Comparison of ENCODE assay signal across 9 mouse cellular contexts in genomic region chr17:34959881-34960515, GRCm38 (mm10). TPM values are rescaled to one million over a fixed set of nuclear protein-coding genes. Genes with fewer than 3 reads are reported as not detected.
DNase-seq lines count a peak whose midpoint lies in the region; ATAC-seq lines count a peak whose summit lies in the region.
"Had no signal": no experiment of that assay in that cellular context is flagged by ENCODE, and none has a peak within 500 bp of the region (broad histone marks: within the 10 kb centered on the region; RNA-seq: fewer than 3 reads in every experiment).

No protein-coding gene starts in this region.

- ATAC-seq in embryonic facial prominence, embryonic 15.5 days (ENCODE audit: insufficient number of reproducible peaks, low FRiP score, low TSS enrichment, low read depth): no peak; the same call in 1 of the 2 replicates
- no peak for ATAC-seq in hindbrain, embryonic 15.5 days (ENCODE audit: low FRiP score, low read depth)
- peak; percentile 37; the same call in 1 of the 2 replicates for ATAC-seq in liver, embryonic 11.5 days (replicated peaks; ENCODE audit: low FRiP score)
- no peak for ATAC-seq in neural tube, embryonic 12.5 days (ENCODE audit: low FRiP score, low read depth)

- peak overlapping the region; percentile 41; the same call in 1 of the 2 replicates for H3K9ac ChIP-seq in embryonic facial prominence, embryonic 15.5 days
- H3K9ac ChIP-seq in hindbrain, embryonic 15.5 days: peak overlapping the region; percentile 33; the same call in 1 of the 2 replicates
- peak overlapping the region; percentile 62 for H3K9ac ChIP-seq in liver, embryonic 11.5 days (ENCODE audit: low read depth, low read length)
- H3K9ac ChIP-seq in neural tube, embryonic 12.5 days: 0 out of 2 replicates have a peak overlapping the region, but pooled peaks have one; percentile 33

- H3K4me1 ChIP-seq in embryonic facial prominence, embryonic 15.5 days: peaks cover 17% of the 10 kb centered on the region
- H3K4me1 ChIP-seq in hindbrain, embryonic 15.5 days (replicated peaks): 0 out of 2 replicates have a peak, but pooled peaks cover 5% of the 10 kb centered on the region
- peaks cover 11% of the 10 kb centered on the region for H3K4me1 ChIP-seq in liver, embryonic 11.5 days (replicated peaks; ENCODE audit: control insufficient read depth, insufficient read depth, low read length)
- H3K4me1 ChIP-seq in neural tube, embryonic 12.5 days: peaks cover 9% of the 10 kb centered on the region

- peak overlapping the region; percentile 57 for H3K4me3 ChIP-seq in embryonic facial prominence, embryonic 15.5 days (replicated peaks)
- H3K4me3 ChIP-seq in hindbrain, embryonic 15.5 days: peak overlapping the region; percentile 48
- H3K4me3 ChIP-seq in liver, embryonic 11.5 days (ENCODE audit: low read depth, low read length): peak overlapping the region; percentile 52
- peak overlapping the region; percentile 40 for H3K4me3 ChIP-seq in neural tube, embryonic 12.5 days

- WGBS in embryonic facial prominence, embryonic 15.5 days: 12% methylated on average over 12 of the region's 12 CpGs
- WGBS in hindbrain, embryonic 15.5 days: 16% methylated on average over 12 of the region's 12 CpGs
- 8% methylated on average over 12 of the region's 12 CpGs for WGBS in liver, embryonic 11.5 days
- 16% methylated on average over 12 of the region's 12 CpGs for WGBS in neural tube, embryonic 12.5 days

- peak overlapping the region; percentile 56 for H3K4me2 ChIP-seq in embryonic facial prominence, embryonic 15.5 days (replicated peaks)
- peak overlapping the region; percentile 89 for H3K4me2 ChIP-seq in hindbrain, embryonic 15.5 days
- peak overlapping the region; percentile 93 for H3K4me2 ChIP-seq in liver, embryonic 11.5 days
- H3K4me2 ChIP-seq in neural tube, embryonic 12.5 days (replicated peaks): peak overlapping the region; percentile 78

- peak overlapping the region; percentile 99 for H3K27ac ChIP-seq in embryonic facial prominence, embryonic 15.5 days (replicated peaks)
- peak overlapping the region; percentile 85 for H3K27ac ChIP-seq in hindbrain, embryonic 15.5 days (replicated peaks)
- peak overlapping the region; percentile 8 for H3K27ac ChIP-seq in liver, embryonic 11.5 days (ENCODE audit: low read depth, low read length)
- no peak overlapping the region for H3K27ac ChIP-seq in neural tube, embryonic 12.5 days

- no peaks in the 10 kb centered on the region for H3K27me3 ChIP-seq in embryonic facial prominence, embryonic 15.5 days
- H3K27me3 ChIP-seq in hindbrain, embryonic 15.5 days: peaks cover 33% of the 10 kb centered on the region
- H3K27me3 ChIP-seq in liver, embryonic 11.5 days (replicated peaks; ENCODE audit: control insufficient read depth, insufficient read depth, low read length): peaks cover 12% of the 10 kb centered on the region
- peaks cover 17% of the 10 kb centered on the region for H3K27me3 ChIP-seq in neural tube, embryonic 12.5 days (replicated peaks)

- DNase-seq in adrenal gland, adult (ENCODE audit: inconsistent age in 2 of 2, low spot score in 1 of 2): peak; percentile 73 to 92
- no peak for DNase-seq in adrenal gland, adult 8-10 months
- DNase-seq in liver, embryonic 11.5 days (ENCODE audit: low spot score): no peak
- no peak for DNase-seq in cerebellum, adult 11 months
- no peak for DNase-seq in frontal cortex, postnatal 10 days (ENCODE audit: low spot score in 2 of 2)

- H3K9me3 ChIP-seq in embryonic facial prominence, embryonic 15.5 days (replicated peaks): no peaks in the 10 kb centered on the region
- no peaks in the 10 kb centered on the region for H3K9me3 ChIP-seq in hindbrain, embryonic 15.5 days
- H3K9me3 ChIP-seq in liver, embryonic 11.5 days (ENCODE audit: control insufficient read depth, low read length): no peaks in the 10 kb centered on the region
- no peaks in the 10 kb centered on the region for H3K9me3 ChIP-seq in neural tube, embryonic 12.5 days

- no peaks in the 10 kb centered on the region for H3K36me3 ChIP-seq in embryonic facial prominence, embryonic 15.5 days
- H3K36me3 ChIP-seq in hindbrain, embryonic 15.5 days: no peaks in the 10 kb centered on the region
- H3K36me3 ChIP-seq in liver, embryonic 11.5 days (ENCODE audit: control insufficient read depth, insufficient read depth, low read length): no peaks in the 10 kb centered on the region
- H3K36me3 ChIP-seq in neural tube, embryonic 12.5 days: no peaks in the 10 kb centered on the region

RNA-seq across cellular contexts. Expression of gene Hspa1b, which starts 1.0 kb away (rescaled TPM):
- 100 to 1,000 TPM in 1 of 4 experiments, 10 to 100 TPM in 3; 24.5 to 115 (median 36.0) TPM for total RNA-seq in adrenal gland, adult 8-10 months (2022)
- polyA plus RNA-seq in embryonic facial prominence, embryonic 15.5 days (2015; fragmentation: Nextera tagmentation; extraction: Ambion mirVana): 2.2 and 3.4 TPM in 2 replicates
- 0.31 and 0.51 TPM in 2 replicates for polyA plus RNA-seq in hindbrain, embryonic 15.5 days (2015; fragmentation: Nextera tagmentation; extraction: Ambion mirVana)
- 0.14 and 0.41 TPM in 2 replicates for polyA plus RNA-seq in liver, embryonic 11.5 days (2014; fragmentation: Nextera tagmentation; extraction: Ambion mirVana)
- polyA plus RNA-seq in neural tube, embryonic 12.5 days (2016; fragmentation: Nextera tagmentation; extraction: Ambion mirVana): 0.26 TPM in 1 of 2 replicates, not detected in the other

RNA-seq across cellular contexts. Expression of gene Gm20481, which starts 9.7 kb away (rescaled TPM):
- total RNA-seq in adrenal gland, adult 8-10 months (2022): under 1 TPM in 1 of 4 experiments, not detected in 3; 0.73 TPM
- not detected in 2 replicates for polyA plus RNA-seq in embryonic facial prominence, embryonic 15.5 days (2015; fragmentation: Nextera tagmentation; extraction: Ambion mirVana)
- 1.0 TPM in 1 of 2 replicates, not detected in the other for polyA plus RNA-seq in hindbrain, embryonic 15.5 days (2015; fragmentation: Nextera tagmentation; extraction: Ambion mirVana)
- not detected in 2 replicates for polyA plus RNA-seq in liver, embryonic 11.5 days (2014; fragmentation: Nextera tagmentation; extraction: Ambion mirVana)
- not detected in 2 replicates for polyA plus RNA-seq in neural tube, embryonic 12.5 days (2016; fragmentation: Nextera tagmentation; extraction: Ambion mirVana)
- total RNA-seq: heart, postnatal 36 days had no signal

RNA-seq across cellular contexts. Expression of gene Hspa1a, which starts 12.0 kb away (rescaled TPM):
- total RNA-seq in adrenal gland, adult 8-10 months (2022): 10 to 100 TPM; 11.9 to 35.8 (median 14.4) TPM
- 19.5 and 19.7 TPM in 2 replicates for polyA plus RNA-seq in embryonic facial prominence, embryonic 15.5 days (2015; fragmentation: Nextera tagmentation; extraction: Ambion mirVana)
- polyA plus RNA-seq in hindbrain, embryonic 15.5 days (2015; fragmentation: Nextera tagmentation; extraction: Ambion mirVana): 12.0 and 13.1 TPM in 2 replicates
- polyA plus RNA-seq in liver, embryonic 11.5 days (2014; fragmentation: Nextera tagmentation; extraction: Ambion mirVana): 4.7 and 5.7 TPM in 2 replicates
- polyA plus RNA-seq in neural tube, embryonic 12.5 days (2016; fragmentation: Nextera tagmentation; extraction: Ambion mirVana): 3.1 and 3.5 TPM in 2 replicates

RNA-seq across cellular contexts. Expression of gene Hspa1l, which starts 12.5 kb away (rescaled TPM):
- total RNA-seq in adrenal gland, adult 8-10 months (2022): under 1 TPM; 0.14 to 0.25 (median 0.17) TPM
- polyA plus RNA-seq in embryonic facial prominence, embryonic 15.5 days (2015; fragmentation: Nextera tagmentation; extraction: Ambion mirVana): 0.71 and 0.77 TPM in 2 replicates
- 1.3 and 1.8 TPM in 2 replicates for polyA plus RNA-seq in hindbrain, embryonic 15.5 days (2015; fragmentation: Nextera tagmentation; extraction: Ambion mirVana)
- 0.66 and 1.5 TPM in 2 replicates for polyA plus RNA-seq in liver, embryonic 11.5 days (2014; fragmentation: Nextera tagmentation; extraction: Ambion mirVana)
- polyA plus RNA-seq in neural tube, embryonic 12.5 days (2016; fragmentation: Nextera tagmentation; extraction: Ambion mirVana): 1.4 and 2.3 TPM in 2 replicates

RNA-seq across cellular contexts. Expression of gene Lsm2, which starts 21.7 kb away (rescaled TPM):
- 10 to 100 TPM; 28.2 to 35.4 (median 30.1) TPM for total RNA-seq in adrenal gland, adult 8-10 months (2022)
- polyA plus RNA-seq in embryonic facial prominence, embryonic 15.5 days (2015; fragmentation: Nextera tagmentation; extraction: Ambion mirVana): 163 and 173 TPM in 2 replicates
- 109 and 113 TPM in 2 replicates for polyA plus RNA-seq in hindbrain, embryonic 15.5 days (2015; fragmentation: Nextera tagmentation; extraction: Ambion mirVana)
- 304 and 315 TPM in 2 replicates for polyA plus RNA-seq in liver, embryonic 11.5 days (2014; fragmentation: Nextera tagmentation; extraction: Ambion mirVana)
- 150 and 158 TPM in 2 replicates for polyA plus RNA-seq in neural tube, embryonic 12.5 days (2016; fragmentation: Nextera tagmentation; extraction: Ambion mirVana)

Comparison
In these comparisons a context has a peak if more than half of its experiments do, and no peak if none do; other contexts are left out.
1. DNase-seq: peak in adrenal gland, adult (2 of 2); none in adrenal gland, adult 8-10 months (single experiment), liver, embryonic 11.5 days (single experiment), cerebellum, adult 11 months (single experiment) and frontal cortex, postnatal 10 days (0 of 2).
2. Peak in every context shown above with its lines, with median percentiles within 50 percentile points of each other: H3K4me2 ChIP-seq, H3K4me3 ChIP-seq and H3K9ac ChIP-seq.